Mouse (Mus musculus) liver, adult 2 months (tissue): ENCODE measurements around the gene Tex28.

Experiments used
- CTCF ChIP-seq: fragments of 200-500 bp; IDR thresholded peaks from 2 replicates; pipeline ENCODE4 v1.5.1; 2011; ENCODE audit warnings: low read depth, low read length, control low read depth
- POLR2A ChIP-seq: fragments of 200-500 bp; IDR thresholded peaks from 2 replicates; pipeline ENCODE4 v1.6.1; 2011; ENCODE audit warnings: low read length, control low read depth; ENCODE audit not compliant: insufficient read depth; ENCODE audit errors: extremely low read depth

DNA sequence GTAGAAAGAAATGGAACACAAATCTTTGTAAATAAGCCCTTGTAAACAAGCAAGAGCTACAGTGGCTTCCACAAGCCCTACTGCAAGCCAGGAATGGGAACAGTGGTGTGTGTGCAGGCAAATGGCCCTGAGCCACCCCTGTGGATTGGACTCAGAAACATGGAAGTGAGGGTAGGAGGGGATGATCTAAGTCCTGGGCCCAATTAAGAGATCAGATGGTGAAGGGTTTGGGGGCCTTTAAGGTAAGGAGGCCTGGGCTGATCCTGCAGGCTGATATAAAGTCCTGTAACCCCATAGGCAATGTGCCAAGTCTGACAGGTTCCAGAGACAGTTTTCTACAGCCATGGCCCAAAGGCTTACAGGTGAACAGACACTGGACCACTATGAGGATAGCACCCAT, 40.5 kb downstream of the Tex28 start, which contains the start of gene Opn1mw:
- no peak for TF ChIP-seq POLR2A
- TF ChIP-seq CTCF = no peak
